Mouse (Mus musculus) thymus, postnatal 25 days (tissue): ENCODE measurements around the gene Arhgef19.

ENCODE experiments used
- DNase-seq: peaks from one replicate; pipeline ENCODE4 v3.0.0; 2022

The Arhgef19 gene

GRCm38 (mm10) chr4:141238492-141239387, 559 bp upstream of the Arhgef19 start:
- DNase-seq, result no peak

- no peak for DNase-seq
Measured at GRCm38 (mm10) chr4:141240617-141241016, 1.3 kb downstream of the Arhgef19 start.

GRCm38 (mm10) chr4:141241861-141242260, 2.6 kb downstream of the Arhgef19 start:
- DNase-seq, result no peak

GRCm38 (mm10) chr4:141242651-141243241, 3.4 kb downstream of the Arhgef19 start:
- DNase-seq, result no peak

GRCm38 (mm10) chr4:141243636-141244035, 4.3 kb downstream of the Arhgef19 start:
- no peak for DNase-seq

GRCm38 (mm10) chr4:141244401-141244800, 5.1 kb downstream of the Arhgef19 start:
- no peak for DNase-seq

GRCm38 (mm10) chr4:141244931-141245425, 5.7 kb downstream of the Arhgef19 start:
- DNase-seq, result no peak

GRCm38 (mm10) chr4:141246089-141246997, 7.0 kb downstream of the Arhgef19 start:
- no peak for DNase-seq

- DNase-seq, result no peak
Measured at GRCm38 (mm10) chr4:141246998-141247350, 7.7 kb downstream of the Arhgef19 start.

GRCm38 (mm10) chr4:141247776-141248613, 8.7 kb downstream of the Arhgef19 start:
- DNase-seq, result no peak

GRCm38 (mm10) chr4:141248614-141248978, 9.3 kb downstream of the Arhgef19 start:
- DNase-seq, result no peak

GRCm38 (mm10) chr4:141249383-141249782, 10.1 kb downstream of the Arhgef19 start:
- no peak for DNase-seq

GRCm38 (mm10) chr4:141251071-141251470, 11.8 kb downstream of the Arhgef19 start:
- no peak for DNase-seq

- DNase-seq, result no peak
Measured at GRCm38 (mm10) chr4:141252641-141253040, 13.3 kb downstream of the Arhgef19 start.

- DNase-seq, result no peak
Measured at GRCm38 (mm10) chr4:141254234-141254633, 14.9 kb downstream of the Arhgef19 start.

- DNase-seq, result peak; percentile 16
Measured at GRCm38 (mm10) chr4:141257440-141257839, 18.1 kb downstream of the Arhgef19 start.

GRCm38 (mm10) chr4:141259413-141259812, 20.1 kb downstream of the Arhgef19 start:
- no peak for DNase-seq

- DNase-seq, result no peak
Measured at GRCm38 (mm10) chr4:141260007-141260723, 20.9 kb downstream of the Arhgef19 start.

GRCm38 (mm10) chr4:141262906-141263637, 23.8 kb downstream of the Arhgef19 start:
- DNase-seq, result no peak

- DNase-seq, result no peak
Measured at GRCm38 (mm10) chr4:141265979-141266637, 26.8 kb downstream of the Arhgef19 start.
